Comparison of ENCODE assay signal across 11 mouse cellular contexts in genomic region chr19:4478190-4478516, GRCm38 (mm10). TPM values are rescaled to one million over a fixed set of nuclear protein-coding genes. Genes with fewer than 3 reads are reported as not detected.
DNase-seq lines count a peak whose midpoint lies in the region; ATAC-seq and TF ChIP-seq lines count a peak whose summit lies in the region.
"Had no signal": no experiment of that assay in that cellular context is flagged by ENCODE, and none has a peak within 500 bp of the region (broad histone marks: within the 10 kb centered on the region; RNA-seq: fewer than 3 reads in every experiment).

No protein-coding gene starts in this region.

- H3K4me3 ChIP-seq in kidney, embryonic 15.5 days (replicated peaks) = no peak overlapping the region
- no peak overlapping the region for H3K4me3 ChIP-seq in kidney, embryonic 14.5 days (ENCODE audit: low read length)
- no peak overlapping the region for H3K4me3 ChIP-seq in CH12.LX (replicated peaks in 1 of 3; ENCODE audit: low read depth in 2 of 3, low read length in 2 of 3, poor library complexity in 1 of 3)
- no peak overlapping the region for H3K4me3 ChIP-seq in intestine, embryonic 15.5 days (replicated peaks)
- H3K4me3 ChIP-seq: hindbrain, embryonic 10.5 days had no signal

- H3K79me2 ChIP-seq in CH12.LX (replicated peaks; ENCODE audit: control insufficient read depth, extremely low read depth, insufficient read depth, poor library complexity, severe bottlenecking) = no peaks in the 10 kb centered on the region

- peak; percentile 32 to 54 for TF ChIP-seq CTCF in CH12.LX (conservative IDR thresholded peaks at IDR 0.05 in 1 of 2, IDR thresholded peaks at IDR 0.05 in 1 of 2; ENCODE audit: low read depth in 2 of 2, low read length in 2 of 2)

- WGBS in kidney, embryonic 15.5 days = 50% methylated on average over 1 of the region's 1 CpGs
- WGBS in kidney, embryonic 14.5 days = 38% methylated on average over 1 of the region's 1 CpGs
- WGBS in intestine, embryonic 15.5 days = 25% methylated on average over 1 of the region's 1 CpGs

- no peak for TF ChIP-seq POLR2A in CH12.LX (IDR thresholded peaks at IDR 0.05; ENCODE audit: low read depth, low read length)

- H3K27ac ChIP-seq in kidney, embryonic 15.5 days = no peak overlapping the region
- no peak overlapping the region for H3K27ac ChIP-seq in kidney, embryonic 14.5 days (ENCODE audit: low read depth, low read length)
- H3K27ac ChIP-seq in CH12.LX (ENCODE audit: insufficient read depth, low read depth) = no peak overlapping the region
- H3K27ac ChIP-seq in intestine, embryonic 15.5 days = no peak overlapping the region
- H3K27ac ChIP-seq: hindbrain, embryonic 10.5 days had no signal

- H3K27me3 ChIP-seq in kidney, embryonic 15.5 days = peaks cover 32% of the 10 kb centered on the region
- peaks cover 16% of the 10 kb centered on the region for H3K27me3 ChIP-seq in kidney, embryonic 14.5 days (ENCODE audit: control insufficient read depth, insufficient read depth, low read length)
- peaks cover 2% of the 10 kb centered on the region for H3K27me3 ChIP-seq in CH12.LX (replicated peaks)
- H3K27me3 ChIP-seq in intestine, embryonic 15.5 days (replicated peaks) = peaks cover 34% of the 10 kb centered on the region

- H3K4me2 ChIP-seq in kidney, embryonic 15.5 days = peak overlapping the region; percentile 100; the same call in 1 of the 2 replicates
- H3K4me2 ChIP-seq in kidney, embryonic 14.5 days (replicated peaks; ENCODE audit: low read depth, low read length) = no peak overlapping the region
- H3K4me2 ChIP-seq in CH12.LX (ENCODE audit: insufficient read depth, low read depth, poor library complexity, severe bottlenecking) = no peak overlapping the region
- H3K4me2 ChIP-seq in intestine, embryonic 15.5 days (replicated peaks) = peak overlapping the region; percentile 26

- no peak overlapping the region for H3K9ac ChIP-seq in kidney, embryonic 15.5 days
- no peak overlapping the region for H3K9ac ChIP-seq in kidney, embryonic 14.5 days (ENCODE audit: low read depth, low read length)
- no peak overlapping the region for H3K9ac ChIP-seq in CH12.LX (ENCODE audit: insufficient read depth, low read depth)
- H3K9ac ChIP-seq in intestine, embryonic 15.5 days = no peak overlapping the region; the same call in 1 of the 2 replicates

- in situ Hi-C loops in CH12.LX (cut with MboI; ENCODE audit: low pct_ligation_motif_present, low pct_unique_long_range_greater_than_20kb, low sequenced_read_pairs) = loop anchor here (25.0 kb wide), 2 partner anchors 384 to 509 kb away; partner anchors contain the start of genes Ctsf and Npas4

- no peak for TF ChIP-seq RAD21 in CH12.LX (IDR thresholded peaks at IDR 0.05; ENCODE audit: low read depth, low read length)

- H3K4me1 ChIP-seq in kidney, embryonic 15.5 days = peaks cover 27% of the 10 kb centered on the region
- 0 out of 2 replicates have a peak, but pooled peaks cover 3% of the 10 kb centered on the region for H3K4me1 ChIP-seq in kidney, embryonic 14.5 days (ENCODE audit: control insufficient read depth, insufficient read depth, low read length)
- no peaks in the 10 kb centered on the region for H3K4me1 ChIP-seq in CH12.LX (ENCODE audit: control insufficient read depth in 1 of 2, insufficient read depth in 2 of 2)
- peaks cover 10% of the 10 kb centered on the region; the same call in 1 of the 2 replicates for H3K4me1 ChIP-seq in intestine, embryonic 15.5 days (replicated peaks)

- ATAC-seq in cerebellum, adult (ENCODE audit: insufficient number of reproducible peaks, low FRiP score, low TSS enrichment) = peak; percentile 37; the same call in 1 of the 2 replicates
- no peak for ATAC-seq in kidney, embryonic 15.5 days (replicated peaks; ENCODE audit: low FRiP score)
- ATAC-seq in kidney, embryonic 14.5 days (ENCODE audit: low FRiP score, low TSS enrichment) = no peak
- ATAC-seq in intestine, embryonic 15.5 days = peak; percentile 54

- DNase-seq in cerebellum, adult 8-10 months = no peak
- DNase-seq in CH12.LX (ENCODE audit: extremely low read depth) = peak; percentile 18
- DNase-seq in spleen, adult 18-20 months = no peak
- DNase-seq in left cerebral cortex, adult 18-20 months (ENCODE audit: low spot score in 2 of 2) = no peak

- H3K9me3 ChIP-seq in kidney, embryonic 15.5 days (replicated peaks) = no peaks in the 10 kb centered on the region
- H3K9me3 ChIP-seq in kidney, embryonic 14.5 days (ENCODE audit: control insufficient read depth, low read length) = no peaks in the 10 kb centered on the region
- peaks cover 6% of the 10 kb centered on the region for H3K9me3 ChIP-seq in CH12.LX (replicated peaks; ENCODE audit: low read length)
- no peaks in the 10 kb centered on the region for H3K9me3 ChIP-seq in intestine, embryonic 15.5 days
- H3K9me3 ChIP-seq: hindbrain, embryonic 10.5 days had no signal

- dilution Hi-C loops in CH12.LX (cut with MboI; ENCODE audit: extremely low pct_ligation_motif_present, extremely low pct_unique_long_range_greater_than_20kb, low sequenced_read_pairs) = no loop called here

- TF ChIP-seq EP300 in CH12.LX (IDR thresholded peaks at IDR 0.05; ENCODE audit: low read length) = no peak

- H3K36me3 ChIP-seq in kidney, embryonic 15.5 days = no peaks in the 10 kb centered on the region
- H3K36me3 ChIP-seq in kidney, embryonic 14.5 days (ENCODE audit: control insufficient read depth, insufficient read depth, low read length) = no peaks in the 10 kb centered on the region
- H3K36me3 ChIP-seq in CH12.LX (replicated peaks in 1 of 2; ENCODE audit: control insufficient read depth in 1 of 2, insufficient read depth in 1 of 2, low read length in 1 of 2) = no peaks in the 10 kb centered on the region
- no peaks in the 10 kb centered on the region for H3K36me3 ChIP-seq in intestine, embryonic 15.5 days
- H3K36me3 ChIP-seq: hindbrain, embryonic 10.5 days had no signal

TF ChIP-seq in CH12.LX, 34 proteins besides CTCF, POLR2A, EP300 and RAD21:
- TF ChIP-seq KAT2A (IDR thresholded peaks at IDR 0.05; ENCODE audit: insufficient replicate concordance, low read length) (no peak), CHD1 (IDR thresholded peaks at IDR 0.05; ENCODE audit: low read depth, low read length) (no peak), ZNF384 (IDR thresholded peaks at IDR 0.05; ENCODE audit: low read depth, low read length) (peak; percentile 12; the same call in 1 of the 2 replicates), NRF1 (IDR thresholded peaks at IDR 0.05; ENCODE audit: low read depth, low read length) (no peak)

RNA-seq across cellular contexts. Expression of gene Syt12, which starts 0.9 kb away (rescaled TPM):
- polyA plus RNA-seq in kidney, embryonic 15.5 days (2015; fragmentation: Nextera tagmentation; extraction: Ambion mirVana) = 2.7 and 2.9 TPM in 2 replicates
- 2.2 and 2.4 TPM in 2 replicates for polyA plus RNA-seq in kidney, embryonic 14.5 days (2014; fragmentation: Nextera tagmentation; extraction: Ambion mirVana)
- 0.04 and 0.17 TPM in 2 replicates for total RNA-seq in CH12.LX (2012; rRNA removed)
- not detected in 2 replicates for total RNA-seq in CH12.LX (2014; rRNA removed)
- polyA plus RNA-seq in CH12.LX (2012; ENCODE audit: insufficient read length, low read depth) = 0.16 and 0.50 TPM in 2 replicates
- 0.33 and 0.46 TPM in 2 replicates for polyA plus RNA-seq in intestine, embryonic 15.5 days (2015; fragmentation: Nextera tagmentation; extraction: Ambion mirVana)
- 10 to 100 TPM; 38.2 to 55.8 TPM for total RNA-seq in left cerebral cortex, adult 18-20 months (2021)

RNA-seq across cellular contexts. Expression of gene 2010003K11Rik, which starts 20.2 kb away (rescaled TPM):
- polyA plus RNA-seq in kidney, embryonic 15.5 days (2015; fragmentation: Nextera tagmentation; extraction: Ambion mirVana) = 0.28 TPM in 1 of 2 replicates, not detected in the other
- not detected in 2 replicates for polyA plus RNA-seq in kidney, embryonic 14.5 days (2014; fragmentation: Nextera tagmentation; extraction: Ambion mirVana)
- not detected in 2 replicates for total RNA-seq in CH12.LX (2012; rRNA removed)
- total RNA-seq in CH12.LX (2014; rRNA removed) = not detected in 2 replicates
- not detected in 2 replicates for polyA plus RNA-seq in CH12.LX (2012; ENCODE audit: insufficient read length, low read depth)
- polyA plus RNA-seq in intestine, embryonic 15.5 days (2015; fragmentation: Nextera tagmentation; extraction: Ambion mirVana) = 7.6 and 9.7 TPM in 2 replicates
- total RNA-seq in left cerebral cortex, adult 18-20 months (2021) = not detected
- total RNA-seq: left cerebral cortex, postnatal 36 days had no signal
- polyA plus RNA-seq: spleen, adult 2 months had no signal

RNA-seq across cellular contexts. Expression of gene Pcx, which starts 32.1 kb away (rescaled TPM):
- polyA plus RNA-seq in kidney, embryonic 15.5 days (2015; fragmentation: Nextera tagmentation; extraction: Ambion mirVana) = 30.4 and 35.2 TPM in 2 replicates
- 10.0 and 16.7 TPM in 2 replicates for polyA plus RNA-seq in kidney, embryonic 14.5 days (2014; fragmentation: Nextera tagmentation; extraction: Ambion mirVana)
- 9.2 and 10.7 TPM in 2 replicates for total RNA-seq in CH12.LX (2012; rRNA removed)
- total RNA-seq in CH12.LX (2014; rRNA removed) = 7.3 and 7.7 TPM in 2 replicates
- polyA plus RNA-seq in CH12.LX (2012; ENCODE audit: insufficient read length, low read depth) = 13.6 and 14.2 TPM in 2 replicates
- 11.8 and 15.0 TPM in 2 replicates for polyA plus RNA-seq in intestine, embryonic 15.5 days (2015; fragmentation: Nextera tagmentation; extraction: Ambion mirVana)
- 10 to 100 TPM; 68.0 to 79.3 TPM for total RNA-seq in left cerebral cortex, adult 18-20 months (2021)

RNA-seq across cellular contexts. Expression of gene Rhod, which starts 38.9 kb away (rescaled TPM):
- 41.1 and 43.0 TPM in 2 replicates for polyA plus RNA-seq in kidney, embryonic 15.5 days (2015; fragmentation: Nextera tagmentation; extraction: Ambion mirVana)
- 40.7 and 43.4 TPM in 2 replicates for polyA plus RNA-seq in kidney, embryonic 14.5 days (2014; fragmentation: Nextera tagmentation; extraction: Ambion mirVana)
- total RNA-seq in CH12.LX (2012; rRNA removed) (14.9 and 19.3 TPM in 2 replicates), CH12.LX (2014; rRNA removed) (16.6 and 20.1 TPM in 2 replicates)
- polyA plus RNA-seq in CH12.LX (2012; ENCODE audit: insufficient read length, low read depth) = 14.4 and 15.3 TPM in 2 replicates
- polyA plus RNA-seq in intestine, embryonic 15.5 days (2015; fragmentation: Nextera tagmentation; extraction: Ambion mirVana) = 20.0 and 21.6 TPM in 2 replicates
- total RNA-seq in left cerebral cortex, adult 18-20 months (2021) = 1 to 10 TPM in 1 of 2 experiments, under 1 TPM in 1; 0.59 to 1.3 TPM

Comparison
In these comparisons a context has a peak if more than half of its experiments do, and no peak if none do; other contexts are left out.
1. H3K4me2 ChIP-seq: peak in kidney, embryonic 15.5 days (single experiment) and intestine, embryonic 15.5 days (single experiment); none in kidney, embryonic 14.5 days (single experiment) and CH12.LX (single experiment).
2. ATAC-seq: peak in cerebellum, adult (single experiment) and intestine, embryonic 15.5 days (single experiment); none in kidney, embryonic 15.5 days (single experiment) and kidney, embryonic 14.5 days (single experiment).